Mouse (Mus musculus) splenic B cell, adult 2 months (primary cell): ENCODE data around the gene Pqlc3.
"Not testable (repeated sequence)": the region's sequence is repeated elsewhere in the genome, so short reads cannot be mapped to it uniquely, and the experiment has no call there.

Experiments used
- DNase-seq: peaks from one replicate; pipeline ENCODE4 v3.0.0-alpha.2; 2011; ENCODE audit warnings: low read depth, low spot score
- H3K27me3 ChIP-seq: 2 replicates; pipeline ENCODE4 v1.6.1; 2012; ENCODE audit warnings: mild to moderate bottlenecking, low read length, moderate library complexity, mixed read lengths; ENCODE audit not compliant: control insufficient read depth, poor library complexity, insufficient read depth, severe bottlenecking
- H3K36me3 ChIP-seq: 2 replicates; pipeline ENCODE4 v1.6.1; 2012; ENCODE audit warnings: mild to moderate bottlenecking, low read length, moderate library complexity, mixed read lengths; ENCODE audit not compliant: control insufficient read depth, poor library complexity, insufficient read depth, severe bottlenecking

Pqlc3 gene

DNA sequence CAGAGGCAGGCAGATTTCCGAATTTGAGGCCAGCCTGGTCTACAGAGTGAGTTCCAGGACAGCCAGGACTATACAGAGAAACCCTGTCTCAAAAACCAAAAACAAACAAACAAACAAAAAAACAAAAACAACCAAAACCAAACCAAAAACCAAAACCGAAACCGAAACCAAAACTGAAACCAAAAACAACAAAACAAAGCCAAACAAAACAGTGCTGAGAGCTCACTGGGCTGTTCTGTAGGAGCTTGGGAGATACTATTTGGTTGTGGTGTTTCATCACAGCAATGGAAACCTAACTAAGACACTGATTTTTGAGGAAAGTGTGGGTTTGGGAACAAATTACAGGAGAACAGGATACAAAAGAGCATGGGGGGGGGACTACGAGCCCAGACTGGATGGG lies 21.9 kb upstream of the Pqlc3 start:
- no peak for DNase-seq
- H3K36me3 ChIP-seq: no peaks in the 10 kb centered on the region

DNA sequence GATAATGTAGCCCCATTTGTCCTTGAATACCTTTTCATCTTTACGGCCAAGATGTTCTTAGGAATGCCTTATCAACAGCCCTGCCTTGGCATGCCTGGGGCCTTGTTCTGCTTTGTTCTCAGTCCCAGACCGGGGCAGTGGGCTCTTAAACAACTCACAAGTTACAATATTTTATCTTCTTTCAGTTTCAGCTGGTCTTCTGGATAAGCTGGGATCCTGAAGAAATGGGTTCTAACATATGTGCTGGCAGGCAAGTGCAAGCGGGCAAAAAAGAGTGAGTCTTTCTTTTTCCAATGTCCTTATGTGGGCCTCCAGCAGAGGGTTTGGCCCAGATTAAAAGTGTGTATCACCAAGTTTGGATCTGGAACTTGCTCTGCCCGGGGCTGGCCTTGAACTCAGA lies 20.9 kb upstream of the Pqlc3 start:
- H3K36me3 ChIP-seq, DNase-seq: not testable (repeated sequence)

More for the DNA sequence above, 21.9 kb upstream of the Pqlc3 start:
- H3K27me3 ChIP-seq: no peaks in the 10 kb centered on the region

DNA sequence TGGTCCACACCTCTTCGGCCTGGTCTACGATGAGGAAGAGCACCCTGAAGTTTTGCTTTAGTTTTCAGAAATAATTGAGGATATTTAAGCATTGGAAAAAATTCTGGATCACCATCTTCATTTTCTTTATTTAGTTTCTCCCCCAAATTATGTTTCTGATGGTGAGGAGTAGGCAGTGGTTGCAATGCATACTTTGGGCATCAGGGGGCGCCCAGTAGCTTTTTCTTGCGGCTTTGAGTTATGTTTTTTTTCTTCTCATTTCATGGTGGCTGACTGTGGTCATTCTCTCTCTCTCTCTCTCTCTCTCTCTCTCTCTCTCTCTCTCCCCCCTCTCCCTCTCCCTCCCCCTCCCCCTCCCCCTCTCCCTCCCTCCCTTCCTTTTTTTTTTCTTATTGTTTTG lies 18.3 kb upstream of the Pqlc3 start:
- no peaks in the 10 kb centered on the region for H3K27me3 ChIP-seq
- DNase-seq: peak; percentile 79
- H3K36me3 ChIP-seq: no peaks in the 10 kb centered on the region

More for the DNA sequence above, 20.9 kb upstream of the Pqlc3 start:
- H3K27me3 ChIP-seq: not testable (repeated sequence)

DNA sequence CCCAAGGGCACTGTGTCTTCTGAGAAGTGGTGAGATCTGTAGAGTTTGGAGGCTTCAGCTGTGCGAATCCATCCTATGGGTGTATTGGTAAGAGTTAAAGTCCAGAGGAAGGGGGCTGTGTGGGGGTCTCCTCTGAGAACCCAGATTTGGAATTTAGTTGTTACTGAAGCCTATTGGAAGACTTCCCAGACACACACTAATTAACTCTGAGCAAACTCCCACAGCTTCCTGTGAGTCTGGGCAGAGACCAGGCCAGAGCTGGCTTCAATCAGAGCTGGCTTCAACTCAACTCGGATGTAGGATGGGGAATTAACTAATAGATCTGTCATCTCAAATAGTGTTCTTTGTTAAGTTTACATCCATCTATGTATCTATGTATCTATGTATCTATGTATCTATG lies 15.5 kb upstream of the Pqlc3 start:
- no peak for DNase-seq
- no peaks in the 10 kb centered on the region for H3K27me3 ChIP-seq

DNA sequence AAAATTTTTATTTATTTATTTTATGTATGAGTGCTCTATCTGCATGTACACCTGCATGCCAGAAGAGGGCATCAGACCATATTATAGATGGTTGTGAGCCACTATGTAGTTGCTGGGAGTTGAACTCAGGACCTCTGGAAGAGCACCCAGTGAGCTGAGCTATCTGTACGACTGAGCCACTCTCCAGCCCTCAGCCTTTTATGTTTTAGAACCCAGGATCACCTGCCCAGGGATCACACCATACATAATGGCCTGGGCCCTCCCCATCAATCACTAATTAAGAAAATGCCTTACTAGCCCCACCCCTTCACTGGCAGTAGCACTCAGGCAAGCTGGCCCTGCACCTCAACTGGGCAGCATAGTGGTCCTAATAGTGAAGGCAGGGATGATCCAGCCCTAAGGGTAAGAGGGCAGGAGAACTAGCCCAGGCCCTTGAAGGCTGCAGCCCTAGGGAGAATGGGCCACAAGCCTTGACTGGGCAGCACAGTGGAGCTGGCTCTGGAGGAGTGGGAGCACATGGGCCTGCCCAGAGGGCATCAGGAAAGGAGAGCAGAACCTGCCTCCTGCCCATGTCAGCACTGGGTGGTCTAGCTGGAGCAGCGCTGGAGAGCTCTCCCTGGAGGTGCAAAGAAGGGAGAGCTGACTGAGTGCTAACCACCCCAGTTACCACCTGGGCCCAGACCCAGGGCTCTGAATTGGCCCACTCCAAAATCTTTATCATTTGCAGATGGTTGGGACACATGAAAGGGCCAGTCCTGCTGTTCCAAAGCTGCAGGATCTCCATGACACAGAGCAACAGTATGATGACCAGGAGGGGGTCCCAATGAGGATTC lies 12.1 kb upstream of the Pqlc3 start:
- DNase-seq: no peak
- no peaks in the 10 kb centered on the region for H3K36me3 ChIP-seq
- H3K27me3 ChIP-seq: no peaks in the 10 kb centered on the region

More for the DNA sequence above, 15.5 kb upstream of the Pqlc3 start:
- H3K36me3 ChIP-seq: no peaks in the 10 kb centered on the region

DNA sequence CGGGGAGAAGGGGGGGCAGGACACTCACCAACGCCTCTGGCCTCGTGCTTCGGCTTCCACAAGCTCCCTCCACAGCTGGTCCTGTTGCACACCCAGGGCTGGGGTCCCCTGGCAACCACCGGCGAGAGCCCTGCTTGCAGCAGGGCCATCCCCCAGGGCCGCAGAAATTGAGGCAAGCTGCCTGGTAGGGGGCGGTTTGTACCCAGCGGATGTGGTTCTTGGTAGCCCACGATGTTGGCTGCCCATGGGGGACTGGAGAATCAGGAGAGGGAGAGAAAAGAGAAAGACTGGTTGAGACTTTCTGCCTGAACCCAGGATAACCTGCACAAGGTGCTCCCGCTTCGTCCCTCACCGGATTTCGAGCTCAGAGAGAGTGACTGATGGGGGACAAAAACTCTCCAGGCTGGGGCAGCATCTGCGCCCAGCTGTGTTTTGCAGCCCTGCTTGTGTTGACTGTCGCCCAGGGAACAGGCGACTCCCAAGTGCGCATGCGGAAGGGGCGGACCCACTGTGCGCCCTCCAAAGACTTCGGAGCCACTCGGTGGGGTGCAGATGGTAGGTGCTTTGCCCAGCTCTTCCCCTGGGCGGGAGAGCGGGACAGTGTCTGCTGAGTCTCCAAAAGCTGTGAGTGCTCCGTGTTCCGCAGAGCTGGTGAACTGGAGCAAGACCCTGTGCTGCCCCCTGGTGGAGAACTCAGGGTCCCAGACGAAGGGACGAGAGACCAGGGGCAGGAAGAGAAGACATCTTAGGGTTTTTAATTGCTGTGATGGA lies 11.1 kb upstream of the Pqlc3 start, which contains the start of gene 2410004P03Rik:
TSS of gene 2410004P03Rik (minus strand) at position 628 of the 771 bp plus-strand sequence.
- Histone ChIP-seq H3K36me3 (no peaks in the 10 kb centered on the region), H3K27me3 (no peaks in the 10 kb centered on the region)
- DNase-seq: peak; percentile 86

DNA sequence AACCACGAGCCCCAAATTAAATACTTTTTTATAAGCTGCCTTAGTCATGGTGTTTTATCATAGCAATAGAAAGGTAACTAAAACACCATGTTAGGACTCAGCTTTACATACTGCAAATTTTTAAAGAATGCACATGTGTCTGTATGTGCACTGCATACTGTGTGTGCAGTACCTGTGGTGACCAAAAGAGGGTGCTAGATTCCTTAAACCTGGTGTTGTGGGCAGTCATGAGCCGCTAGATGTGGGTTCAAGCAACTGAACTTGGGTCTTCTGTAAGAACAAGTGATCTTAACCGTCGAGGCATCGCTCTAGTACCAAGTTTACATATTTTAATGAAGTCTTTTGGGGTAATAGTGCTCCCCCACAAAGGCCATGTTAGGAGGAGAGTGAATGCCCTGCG lies 9.3 kb upstream of the Pqlc3 start:
- H3K36me3 ChIP-seq: no peaks in the 10 kb centered on the region
- no peak for DNase-seq
- H3K27me3 ChIP-seq: no peaks in the 10 kb centered on the region

DNA sequence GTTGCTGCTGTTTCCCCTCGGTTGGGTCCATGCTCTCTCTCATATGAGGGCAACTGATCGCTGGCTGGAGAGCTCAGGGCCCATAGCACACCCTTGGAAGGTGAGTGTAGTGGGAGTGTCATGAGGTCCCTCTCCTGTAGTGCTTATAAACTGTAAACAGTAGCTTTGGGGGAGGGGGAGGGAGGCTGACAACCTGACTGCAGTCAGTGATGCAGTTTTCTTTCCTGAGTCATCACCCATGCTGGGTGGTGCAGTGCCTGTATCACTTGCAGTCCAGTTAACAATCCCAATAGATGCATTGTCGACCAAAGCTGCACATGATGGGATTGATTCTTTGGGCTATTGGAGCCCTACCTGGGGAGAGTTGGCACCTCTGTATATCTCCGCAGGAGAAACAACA lies 1.0 kb upstream of the Pqlc3 start:
- Histone ChIP-seq H3K27me3 (no peaks in the 10 kb centered on the region), H3K36me3 (no peaks in the 10 kb centered on the region)
- no peak for DNase-seq

DNA sequence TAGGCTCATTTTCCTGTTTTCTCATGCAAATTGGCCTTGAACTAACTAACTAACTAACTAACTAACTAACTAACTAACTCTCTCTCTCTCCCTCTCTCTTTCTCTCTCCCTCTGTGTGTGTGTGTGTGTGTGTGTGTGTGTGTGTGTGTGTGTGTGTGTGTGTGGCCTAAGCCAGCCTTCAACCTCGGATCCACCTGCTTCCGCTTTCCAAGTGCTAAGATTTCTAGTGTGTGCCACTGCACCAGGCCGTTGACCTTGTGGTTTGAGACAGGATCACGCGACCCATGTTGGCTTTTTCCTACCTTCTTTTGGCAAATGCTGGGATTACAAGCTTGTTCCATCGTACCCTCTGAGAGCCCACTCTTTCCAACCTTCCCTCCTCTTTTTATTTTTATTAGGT lies 420 bp upstream of the Pqlc3 start:
- H3K36me3 ChIP-seq: no peaks in the 10 kb centered on the region
- H3K27me3 ChIP-seq: no peaks in the 10 kb centered on the region
- peak; percentile 72 for DNase-seq

DNA sequence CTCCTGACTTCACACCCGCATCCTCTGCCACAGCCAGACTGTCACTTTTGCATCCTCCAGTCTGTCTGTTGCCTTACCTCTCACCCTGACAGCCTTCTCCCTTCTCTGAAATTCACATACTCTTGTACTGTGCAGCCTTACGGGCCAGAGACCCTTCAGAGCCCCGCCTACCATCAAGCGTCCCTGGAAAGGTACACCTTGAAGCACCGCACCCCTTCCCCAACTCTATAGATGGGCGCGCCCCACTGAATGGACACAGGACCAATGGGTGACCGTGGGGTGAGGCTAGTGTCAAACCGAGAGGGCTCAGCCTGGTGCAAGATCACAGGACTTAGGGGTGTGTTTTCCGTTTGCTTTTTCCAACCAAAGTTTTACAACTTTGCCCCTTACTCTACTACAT lies 1.1 kb downstream of the Pqlc3 start:
- DNase-seq: no peak
- Histone ChIP-seq H3K27me3 (no peaks in the 10 kb centered on the region), H3K36me3 (no peaks in the 10 kb centered on the region)

DNA sequence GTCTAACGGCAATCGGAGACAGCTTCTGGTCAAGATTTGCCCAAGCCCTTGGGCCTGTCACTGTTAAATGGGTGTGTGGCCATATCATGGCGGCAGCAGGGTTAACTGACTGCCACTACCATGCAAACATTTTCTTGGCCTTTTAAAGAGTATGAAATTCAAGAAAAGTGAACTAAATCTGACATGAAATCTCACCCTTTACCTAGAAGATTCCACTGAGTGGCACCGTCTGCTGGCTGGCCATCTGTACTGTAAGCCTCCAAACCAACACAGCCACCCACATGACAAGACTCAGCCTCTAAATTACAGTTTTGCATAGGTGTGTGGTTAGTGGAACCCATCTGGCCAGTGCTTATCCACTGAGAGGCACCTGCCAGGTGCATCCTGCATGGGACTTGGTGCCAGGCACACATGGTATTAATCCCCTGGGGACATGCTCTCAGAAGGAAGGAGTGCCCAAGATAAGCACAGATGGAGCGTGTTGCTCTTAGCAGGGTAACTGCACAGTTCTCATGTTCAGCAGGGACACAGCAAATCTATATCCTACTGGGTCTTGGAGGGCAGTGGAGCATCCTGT lies 3.2 kb downstream of the Pqlc3 start:
- DNase-seq: peak; percentile 72
- H3K36me3 ChIP-seq: 0 out of 2 replicates have a peak, but pooled peaks cover under 1% of the 10 kb centered on the region
- no peaks in the 10 kb centered on the region for H3K27me3 ChIP-seq

DNA sequence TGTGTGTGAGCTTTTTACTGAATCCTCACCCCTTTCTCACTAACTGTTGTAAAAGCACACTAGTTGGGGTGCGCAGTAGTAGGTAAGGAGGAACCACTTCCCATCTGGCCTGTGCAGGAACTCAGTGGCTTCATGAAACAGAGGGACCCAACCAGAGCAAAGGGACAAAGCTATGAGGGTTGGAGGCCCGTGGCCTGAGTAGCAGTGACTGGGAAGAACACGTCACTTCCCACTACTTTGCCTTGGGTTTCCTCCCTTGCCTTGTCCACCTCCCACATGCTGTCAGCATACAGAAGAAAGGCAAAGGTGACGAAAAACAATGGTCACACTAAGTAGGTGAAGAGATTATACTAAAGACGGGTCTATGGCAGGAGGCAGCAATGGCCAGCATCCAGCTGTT lies 3.9 kb downstream of the Pqlc3 start:
- 0 out of 2 replicates have a peak, but pooled peaks cover 2% of the 10 kb centered on the region for H3K36me3 ChIP-seq
- DNase-seq: no peak
- no peaks in the 10 kb centered on the region for H3K27me3 ChIP-seq

DNA sequence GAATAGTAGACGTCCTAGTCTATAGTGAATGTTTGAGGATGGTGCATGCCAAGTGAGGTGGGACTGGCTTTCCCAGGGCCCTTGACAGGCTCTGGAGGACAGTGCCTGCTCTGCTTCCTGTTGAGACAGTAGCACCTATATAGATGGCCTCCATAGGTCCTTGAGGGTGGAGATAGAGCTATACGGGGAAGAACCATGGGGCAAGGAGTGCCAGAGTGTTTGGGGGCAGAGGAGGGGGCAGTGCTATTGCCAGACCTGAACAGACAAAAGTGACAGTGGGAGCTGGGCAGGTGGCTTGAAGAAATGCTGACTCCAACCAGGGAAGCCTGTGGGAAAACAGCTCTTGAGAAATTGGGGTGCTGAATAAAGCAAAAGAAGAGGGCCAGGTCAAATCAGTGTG lies 5.9 kb downstream of the Pqlc3 start:
- Histone ChIP-seq H3K36me3 (peaks cover 2% of the 10 kb centered on the region; the same call in 1 of the 2 replicates), H3K27me3 (no peaks in the 10 kb centered on the region)
- no peak for DNase-seq

DNA sequence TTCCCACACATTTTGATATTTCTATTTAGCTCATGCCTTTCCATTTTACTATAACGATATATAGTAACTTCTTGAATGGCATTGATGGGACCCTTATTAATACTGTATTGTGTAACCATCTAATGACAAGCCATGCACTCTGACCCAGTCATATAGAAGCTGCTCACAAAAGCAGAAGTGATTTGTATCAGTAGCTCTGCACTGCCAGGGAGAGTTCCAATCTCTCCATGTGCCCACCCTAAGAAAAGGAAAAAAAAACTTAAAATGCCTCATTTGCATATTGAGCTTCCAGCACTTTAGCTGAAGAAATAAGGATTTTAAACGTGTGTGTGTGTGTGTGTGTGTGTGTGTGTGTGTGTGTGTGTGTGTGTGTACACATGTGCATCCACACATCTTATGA lies 7.9 kb downstream of the Pqlc3 start:
- Histone ChIP-seq H3K36me3 (peaks cover 2% of the 10 kb centered on the region; the same call in 1 of the 2 replicates), H3K27me3 (no peaks in the 10 kb centered on the region)
- no peak for DNase-seq

DNA sequence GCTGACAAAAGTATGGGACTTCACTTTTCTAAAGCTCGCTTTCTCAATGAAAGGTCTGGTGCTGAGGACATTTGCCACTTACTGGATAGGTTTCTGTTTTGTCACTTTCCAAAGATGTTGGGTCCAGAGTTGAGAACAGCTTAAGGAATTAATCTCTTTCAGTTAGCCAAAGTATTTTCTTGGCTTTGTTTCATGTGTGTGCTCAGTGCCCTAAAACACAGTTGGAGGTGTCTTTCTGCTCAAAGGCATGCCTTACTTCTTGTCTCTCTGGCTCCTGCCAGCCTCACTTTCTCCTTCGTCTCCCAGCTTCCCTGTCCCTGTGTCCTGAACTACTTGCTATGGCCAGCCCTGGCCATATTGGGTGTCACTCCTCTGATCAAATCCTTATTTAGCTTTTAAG lies 8.8 kb downstream of the Pqlc3 start:
- DNase-seq: no peak
- Histone ChIP-seq H3K36me3 (peaks cover 5% of the 10 kb centered on the region; the same call in 1 of the 2 replicates), H3K27me3 (no peaks in the 10 kb centered on the region)
